Mouse (Mus musculus): ENCODE results near the gene Fam131a.
A peak's percentile ranks its signal among the peaks of the same experiment; 100 is the strongest.

Gene Fam131a

DNA sequence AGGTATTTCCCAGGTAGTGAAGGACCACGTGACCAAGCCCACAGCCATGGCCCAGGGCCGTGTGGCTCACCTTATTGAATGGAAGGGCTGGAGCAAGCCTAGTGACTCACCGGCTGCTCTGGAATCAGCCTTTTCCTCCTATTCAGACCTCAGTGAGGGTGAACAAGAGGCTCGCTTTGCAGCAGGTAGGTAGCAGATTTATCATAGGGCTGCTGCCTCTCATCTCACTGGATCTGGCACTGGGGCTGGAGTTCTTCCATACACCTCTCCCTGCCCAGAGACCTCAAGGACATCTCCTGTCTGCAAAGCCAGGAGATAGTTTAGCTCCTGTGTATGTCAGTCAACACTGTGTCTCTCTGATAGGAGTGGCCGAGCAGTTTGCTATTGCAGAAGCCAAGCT, 6.2 kb downstream of the Fam131a start:
- no peak for DNase-seq

DNA sequence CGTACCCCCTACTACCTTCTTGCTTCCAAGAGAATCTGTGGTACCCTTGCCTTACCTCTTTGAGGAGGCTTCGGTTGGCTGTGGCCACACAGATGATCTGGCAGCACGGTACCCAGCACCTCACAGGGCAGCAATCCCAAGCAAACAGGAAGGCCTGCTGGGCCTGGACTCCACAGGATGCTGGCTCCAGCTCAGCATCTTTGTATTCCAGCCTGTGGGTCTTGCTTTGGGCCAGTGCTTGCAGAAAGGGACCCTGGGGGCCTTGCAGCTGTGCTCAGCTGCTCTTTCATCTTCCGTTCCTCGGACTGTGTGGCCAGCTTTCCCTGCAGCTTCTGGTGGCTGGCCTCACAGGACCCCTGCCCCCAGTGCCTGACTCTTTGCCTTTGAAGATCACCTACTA, 7.0 kb downstream of the Fam131a start:
- no peak for DNase-seq

DNA sequence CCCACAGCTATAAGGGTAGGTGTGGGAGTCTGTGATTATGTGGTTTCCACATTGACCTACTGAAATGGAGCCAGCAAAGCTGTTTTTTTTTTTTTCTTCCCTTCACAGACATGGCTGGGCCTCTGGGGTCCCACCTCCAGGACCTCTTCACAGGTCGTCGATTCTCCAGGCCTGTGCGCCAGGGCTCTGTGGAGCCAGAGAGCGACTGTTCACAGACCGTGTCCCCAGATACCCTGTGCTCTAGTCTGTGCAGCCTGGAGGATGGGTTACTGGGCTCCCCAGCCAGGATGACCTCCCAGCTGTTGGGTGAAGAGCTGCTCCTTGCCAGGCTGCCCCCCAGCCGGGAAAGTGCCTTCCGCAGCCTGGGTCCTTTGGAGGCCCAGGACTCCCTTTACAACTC, 8.3 kb downstream of the Fam131a start:
- no peak for DNase-seq

DNA sequence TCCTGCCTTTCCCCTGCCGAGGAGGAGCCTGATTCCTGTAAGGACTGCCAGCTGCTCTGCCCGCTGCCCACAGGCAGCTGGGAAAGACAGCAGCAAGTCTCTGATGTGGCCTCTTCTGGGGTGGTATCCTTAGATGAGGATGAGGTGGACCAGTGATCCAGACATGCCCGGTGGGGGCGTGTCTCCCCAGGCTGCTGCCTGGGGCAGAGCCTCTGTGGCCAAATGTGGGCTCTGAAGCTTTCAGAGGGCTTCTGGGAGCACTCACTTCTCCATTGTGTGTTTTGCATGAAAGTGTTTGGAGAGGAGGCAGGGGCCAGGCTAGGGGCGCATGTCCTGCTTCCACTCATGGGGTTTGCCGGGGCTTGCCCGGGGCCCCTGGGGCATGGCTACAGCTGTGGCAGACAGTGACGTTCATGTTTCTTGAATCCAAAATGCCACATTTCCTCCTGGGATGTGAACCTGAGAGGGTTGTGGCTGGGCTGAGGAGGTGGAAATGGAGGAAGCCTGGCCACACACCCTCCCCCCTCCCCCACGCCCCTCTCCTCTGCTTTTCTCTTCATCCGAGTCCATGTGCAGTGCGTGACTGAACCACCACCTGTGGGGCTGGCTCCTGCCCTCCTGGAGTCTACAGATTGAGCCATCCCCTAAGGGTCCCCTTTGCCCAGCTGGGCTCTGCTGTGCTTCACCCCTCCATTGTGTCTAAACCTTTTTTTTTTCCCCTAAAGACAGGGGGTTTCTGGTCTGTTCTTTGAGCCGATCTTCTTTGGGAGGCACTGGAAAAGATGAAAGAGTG, 8.9 kb downstream of the Fam131a start:
- no peak for DNase-seq

DNA sequence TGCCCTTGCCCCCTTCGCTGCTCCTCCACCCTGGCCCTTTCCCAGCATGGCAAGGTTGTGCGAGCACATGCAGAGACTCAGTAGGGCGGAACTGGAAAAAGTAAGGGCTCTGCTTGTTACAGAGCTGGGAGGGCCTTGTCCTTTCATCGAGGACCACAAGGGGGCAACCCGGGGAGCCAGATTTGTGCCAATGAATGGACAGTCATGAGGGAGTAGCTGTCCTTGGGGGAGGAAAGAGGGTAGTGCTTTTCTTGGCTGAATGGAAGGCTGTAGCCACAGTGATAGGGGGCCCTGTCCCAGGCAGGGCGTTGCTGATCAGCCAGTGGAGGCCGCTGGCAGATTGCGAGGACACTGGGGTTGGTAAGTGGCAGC, 9.5 kb downstream of the Fam131a start:
- DNase-seq, result no peak

DNA sequence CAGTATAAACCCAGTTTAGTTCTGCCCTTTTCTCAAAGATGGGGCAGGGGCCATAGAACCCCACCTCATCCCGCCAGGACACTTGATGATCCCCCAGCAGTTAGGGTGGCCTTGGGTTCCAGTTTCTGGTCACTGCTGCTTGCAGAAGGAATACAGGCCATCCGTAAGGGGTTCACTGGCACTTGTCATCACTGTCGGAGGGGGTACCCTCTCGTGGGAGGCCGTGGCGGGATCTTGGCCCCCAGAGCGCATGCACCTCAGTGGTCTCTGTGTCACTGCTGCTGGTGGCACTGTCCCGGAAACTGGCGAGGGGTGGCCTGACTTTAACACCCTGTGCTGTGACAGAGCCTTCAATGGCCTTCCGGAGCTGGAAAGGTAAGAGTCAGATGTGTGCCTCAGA, 10.0 kb downstream of the Fam131a start:
- no peak for DNase-seq

DNA sequence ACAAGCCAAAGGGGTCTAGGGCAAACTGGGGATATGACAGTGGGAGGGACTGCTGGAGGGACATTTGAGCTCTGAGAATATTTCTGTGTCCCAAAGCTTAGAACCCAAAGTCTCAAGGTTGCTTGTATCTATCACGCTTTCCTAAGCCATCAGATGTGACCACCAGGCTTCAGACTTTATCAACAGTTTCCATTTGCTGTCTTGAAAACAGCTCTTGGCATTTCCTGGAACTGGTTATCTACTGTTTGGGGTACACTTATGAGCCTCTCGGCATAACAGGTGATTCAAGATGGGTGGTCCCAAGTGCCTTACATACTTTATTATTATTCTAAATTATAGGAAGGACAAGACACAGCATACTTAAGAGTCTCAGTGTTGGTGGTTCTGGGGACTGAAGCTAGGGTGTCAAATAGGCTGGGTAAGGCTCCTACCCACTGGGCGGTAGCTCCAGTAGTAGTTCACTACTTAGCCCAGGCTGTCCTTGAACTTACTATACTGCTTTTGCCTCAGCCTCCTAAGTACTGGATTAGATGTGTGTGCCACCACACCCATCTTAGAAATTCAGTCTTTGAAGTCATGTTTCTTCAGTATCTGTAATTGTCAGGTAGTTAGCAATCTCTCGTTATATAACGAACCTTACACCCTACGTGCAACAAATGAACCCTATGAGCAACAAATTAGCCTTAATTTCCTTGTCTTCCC, 10.8 kb downstream of the Fam131a start:
- no peak for DNase-seq

DNA sequence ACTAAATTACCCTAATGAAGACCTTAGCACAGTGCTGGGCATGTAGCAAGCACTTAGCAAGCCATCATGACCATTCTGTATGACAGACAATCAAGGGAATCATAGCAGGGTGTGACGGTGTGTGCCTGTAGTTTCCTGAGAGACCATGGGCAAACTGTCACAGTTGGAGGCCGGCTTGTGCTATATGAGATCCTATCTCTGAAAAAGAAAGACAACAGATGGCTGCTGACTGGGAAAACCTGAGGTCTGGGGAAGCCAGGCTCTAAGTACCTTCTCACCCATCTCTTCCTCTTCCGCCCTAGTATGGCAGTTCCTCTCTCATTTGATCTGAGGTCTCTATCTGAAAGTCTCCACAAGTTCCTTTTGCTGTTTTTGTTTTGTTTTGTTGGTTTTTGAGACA, 12.7 kb downstream of the Fam131a start:
- DNase-seq, result no peak

DNA sequence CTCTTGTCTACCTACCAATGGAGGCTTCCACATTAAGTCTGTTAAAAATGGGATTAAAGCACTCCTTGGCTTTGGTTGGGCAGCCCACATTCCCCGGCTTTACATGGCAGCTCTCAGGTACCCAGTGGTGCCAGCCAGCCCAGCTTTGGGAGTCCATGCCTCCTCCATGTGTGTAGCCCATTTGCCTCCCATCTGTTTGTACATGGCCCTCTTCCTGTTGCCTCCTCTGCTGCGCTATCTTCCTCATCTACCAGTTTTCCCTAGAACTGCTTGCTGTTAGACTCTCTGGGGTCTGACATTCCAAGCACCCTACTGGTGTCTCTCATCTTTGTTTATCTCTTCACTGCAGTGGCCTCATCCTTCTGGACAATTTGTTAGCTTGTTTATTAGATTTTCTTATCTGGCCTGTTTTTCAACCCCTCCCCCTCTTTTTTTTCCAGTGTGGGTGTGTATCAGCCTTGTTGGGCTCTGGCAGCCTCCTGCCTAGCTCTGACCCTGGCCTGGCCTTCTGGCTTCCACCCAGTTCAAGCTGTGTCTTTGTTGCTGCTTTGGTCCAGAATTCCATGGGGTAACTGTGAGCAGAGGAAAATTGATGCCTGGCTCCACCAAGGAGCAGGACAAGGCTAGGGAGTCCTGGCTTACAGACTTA, 13.5 kb downstream of the Fam131a start:
- DNase-seq, result no peak

DNA sequence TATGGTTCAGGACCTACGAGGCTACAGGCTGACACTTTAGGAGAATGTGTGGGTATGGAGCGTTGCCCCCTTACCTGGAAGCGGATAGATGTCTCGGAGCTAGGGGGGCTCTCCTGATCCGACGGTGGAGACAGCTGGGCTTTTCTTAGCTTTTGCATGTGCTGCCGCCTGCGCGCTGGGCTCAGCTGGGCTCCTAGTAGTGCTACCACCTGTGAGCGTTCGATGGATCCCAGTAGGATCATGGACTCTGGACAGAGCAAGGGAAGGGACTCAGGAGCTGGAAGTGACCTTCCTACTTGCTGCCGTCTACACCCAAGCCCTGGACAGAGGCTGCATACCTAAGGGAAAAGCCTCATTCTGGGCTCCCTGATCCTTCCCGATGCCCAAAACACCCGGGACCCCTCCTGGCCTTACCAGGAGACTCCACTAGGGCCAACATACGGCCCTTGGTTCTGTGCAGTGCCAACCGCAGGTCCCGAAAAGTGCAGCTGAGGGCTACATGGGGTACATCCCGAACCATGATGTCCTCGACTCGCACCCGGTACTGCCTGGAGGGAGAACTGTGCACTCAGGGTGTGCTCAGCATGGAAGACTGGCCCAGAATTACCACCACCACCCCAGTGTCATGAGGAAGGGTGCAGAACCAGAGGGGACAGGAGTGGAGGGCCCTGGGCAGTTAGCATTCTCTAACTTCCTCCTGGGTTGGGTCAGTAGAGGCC, 15.3 kb downstream of the Fam131a start:
- DNase-seq, result no peak

DNA sequence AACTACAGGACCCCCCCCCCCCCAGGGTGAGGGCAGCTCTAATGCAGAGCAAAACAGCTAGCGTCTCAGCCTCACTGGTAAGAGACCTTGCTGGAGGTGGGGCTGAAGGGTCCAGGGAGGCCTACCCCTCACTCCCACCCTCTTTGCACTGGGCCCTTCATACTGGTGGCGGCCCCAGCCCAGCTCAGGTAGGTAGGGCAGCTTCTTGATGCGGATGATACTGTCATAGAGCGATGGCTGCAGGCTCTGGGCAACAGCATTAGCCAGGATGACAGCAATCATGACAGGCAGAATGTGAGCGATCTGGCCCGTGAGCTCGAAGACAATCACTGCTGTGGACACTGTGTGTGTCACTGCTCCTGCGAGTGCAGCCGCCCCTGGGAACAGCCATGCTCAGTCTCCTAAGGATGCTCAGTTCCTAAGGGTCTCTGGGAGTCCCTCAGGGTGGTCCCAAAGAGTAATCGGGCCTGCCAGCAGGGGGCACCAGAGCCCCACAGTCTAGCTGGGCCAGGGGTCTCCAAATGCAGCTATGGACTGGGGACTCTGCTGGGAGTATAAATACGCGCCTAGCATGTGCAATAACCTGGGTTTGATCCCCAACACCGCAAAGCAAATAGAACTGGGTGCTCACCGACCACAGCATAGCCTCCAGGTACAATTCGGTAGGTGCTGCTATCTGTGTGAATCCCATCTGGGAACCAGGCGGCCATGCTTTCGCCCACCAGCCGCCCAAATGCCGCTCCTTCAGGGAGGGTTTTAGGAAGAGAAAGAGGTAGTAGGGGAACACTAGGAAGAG, 16.1 kb downstream of the Fam131a start:
- DNase-seq, result no peak

DNA sequence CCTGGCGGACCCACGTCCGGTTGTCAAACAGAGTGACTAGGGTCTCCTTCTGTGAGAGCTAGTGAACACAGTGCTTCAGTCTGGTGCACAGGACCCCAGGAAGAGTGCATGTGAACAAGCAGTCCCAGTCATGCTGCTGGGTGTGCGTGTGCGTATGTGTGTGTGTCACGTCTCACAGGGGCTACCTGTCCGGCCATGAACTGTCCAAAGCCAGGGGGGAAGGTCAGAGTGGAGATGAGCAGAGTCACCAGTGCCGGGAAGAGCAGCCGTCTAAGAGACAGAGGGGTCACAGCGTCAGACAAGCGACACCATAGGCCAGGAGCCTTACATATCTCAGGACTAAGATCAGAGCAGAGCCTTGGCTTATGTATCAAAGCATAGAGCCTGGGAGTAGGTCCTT, 17.3 kb downstream of the Fam131a start:
- DNase-seq, result no peak

DNA sequence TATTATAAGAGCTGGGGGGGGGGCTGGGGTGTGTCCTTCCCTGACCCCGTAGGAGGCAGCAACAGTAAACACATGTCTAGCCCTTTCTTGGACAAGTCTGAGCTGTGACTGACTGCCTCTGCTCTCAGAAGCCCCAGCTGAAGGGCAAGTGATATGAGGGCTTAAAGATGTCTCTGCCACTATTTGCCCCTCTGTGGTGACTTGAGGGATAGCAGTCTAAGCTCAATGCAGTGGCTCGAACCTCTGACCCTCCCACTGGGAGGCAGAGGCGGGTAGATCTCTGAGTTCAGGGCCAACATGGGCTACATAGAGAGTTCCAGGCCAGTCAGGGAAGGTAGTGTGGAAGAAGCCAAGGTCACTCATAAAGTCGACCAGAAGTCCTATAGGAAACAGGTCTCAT, 17.8 kb downstream of the Fam131a start:
- DNase-seq, result no peak

DNA sequence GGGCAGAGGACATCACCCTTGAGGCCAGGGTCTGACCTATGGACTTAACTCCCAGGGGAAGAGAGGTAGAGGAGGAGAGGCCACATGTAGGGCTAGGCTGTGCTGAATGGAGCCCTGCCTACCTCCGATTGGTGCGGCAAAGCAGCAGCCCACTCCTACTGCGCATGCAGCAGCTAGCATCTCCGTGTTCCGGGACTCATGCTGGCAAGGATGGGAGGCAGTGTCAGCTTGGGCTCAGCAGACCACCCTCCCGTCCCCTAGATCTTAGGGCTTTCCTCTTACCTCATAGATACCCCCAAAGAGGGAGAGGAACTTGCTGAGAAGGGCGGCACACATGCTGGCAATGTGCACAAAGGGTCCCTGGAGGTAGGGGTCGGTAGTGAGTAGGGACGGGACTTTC, 19.1 kb downstream of the Fam131a start:
- no peak for DNase-seq

DNA sequence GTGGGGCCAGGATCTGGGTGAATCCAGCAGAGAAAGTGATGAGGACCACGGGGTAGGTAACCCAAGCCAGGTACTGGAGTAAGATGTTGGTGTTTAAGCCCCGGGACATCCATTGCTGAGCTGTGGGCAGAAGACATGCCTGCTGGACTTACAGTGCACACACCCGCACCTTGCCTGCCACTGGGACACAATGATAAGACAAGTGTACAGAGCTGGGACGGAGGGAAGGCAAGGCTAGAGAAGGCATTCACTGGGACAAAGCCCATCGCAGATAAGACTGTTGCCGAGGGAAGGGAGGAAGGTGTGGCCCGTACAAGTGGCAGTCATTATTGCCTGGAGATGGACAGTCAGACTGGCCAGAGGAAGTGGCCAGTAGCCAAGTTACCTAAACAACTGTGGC, 19.8 kb downstream of the Fam131a start:
- no peak for DNase-seq

DNA sequence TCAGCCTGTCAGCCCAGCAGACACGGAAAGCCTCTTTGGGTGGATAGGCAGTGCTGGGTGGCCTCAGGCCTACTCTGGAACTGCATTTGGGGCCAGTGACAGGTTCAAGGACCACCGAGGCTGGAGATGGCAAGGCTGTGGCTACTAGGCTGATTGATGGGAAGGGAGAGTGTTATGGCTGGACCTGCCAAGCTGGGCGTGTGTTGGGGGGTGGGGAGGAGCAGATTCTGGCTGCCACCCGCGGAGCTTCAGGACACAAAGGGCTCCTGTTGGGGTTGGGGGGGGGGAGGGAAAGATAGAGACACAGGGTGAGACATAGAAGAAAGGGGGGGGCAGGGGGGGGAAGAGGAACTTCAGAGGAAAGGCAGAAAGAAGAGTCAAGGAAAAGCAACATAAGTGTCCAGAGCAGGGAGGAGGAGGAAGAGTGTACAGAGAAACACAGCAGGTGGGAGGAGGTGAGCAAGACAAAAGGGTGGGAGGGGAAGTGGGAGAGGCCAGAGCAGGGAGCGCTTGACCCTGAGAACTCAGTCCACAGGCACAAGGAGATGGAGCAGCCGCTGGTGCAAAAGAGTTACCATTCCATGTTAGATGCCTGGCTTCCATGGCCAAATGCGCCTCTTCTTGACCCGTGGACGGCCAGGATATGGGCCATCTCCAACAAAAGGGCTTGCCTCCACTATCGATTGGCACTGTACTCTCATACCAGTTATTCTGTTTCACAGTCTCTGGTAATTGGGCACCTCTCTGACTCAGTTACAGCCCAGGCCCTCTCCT, 21.5 kb downstream of the Fam131a start:
- DNase-seq, result no peak

DNA sequence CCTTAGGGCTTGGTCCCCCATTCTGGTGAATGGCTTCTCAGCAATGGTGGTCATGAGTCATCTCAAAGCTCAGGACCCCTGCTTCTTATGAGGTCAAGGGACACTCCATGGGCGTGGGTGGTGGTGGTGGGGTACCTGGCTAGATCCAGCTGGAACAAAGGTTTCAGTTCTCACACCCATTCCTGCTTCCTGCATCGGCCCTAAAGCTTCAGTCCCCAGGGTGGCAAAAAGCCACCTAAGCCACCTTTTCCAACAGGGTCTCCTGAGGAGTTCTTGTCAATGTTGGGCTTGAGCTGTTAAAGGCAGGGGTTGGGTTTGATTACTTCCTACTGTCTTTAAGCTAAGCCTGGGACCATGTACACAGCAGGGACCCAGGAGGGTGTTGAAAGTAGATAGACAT, 22.1 kb downstream of the Fam131a start:
- no peak for DNase-seq

DNA sequence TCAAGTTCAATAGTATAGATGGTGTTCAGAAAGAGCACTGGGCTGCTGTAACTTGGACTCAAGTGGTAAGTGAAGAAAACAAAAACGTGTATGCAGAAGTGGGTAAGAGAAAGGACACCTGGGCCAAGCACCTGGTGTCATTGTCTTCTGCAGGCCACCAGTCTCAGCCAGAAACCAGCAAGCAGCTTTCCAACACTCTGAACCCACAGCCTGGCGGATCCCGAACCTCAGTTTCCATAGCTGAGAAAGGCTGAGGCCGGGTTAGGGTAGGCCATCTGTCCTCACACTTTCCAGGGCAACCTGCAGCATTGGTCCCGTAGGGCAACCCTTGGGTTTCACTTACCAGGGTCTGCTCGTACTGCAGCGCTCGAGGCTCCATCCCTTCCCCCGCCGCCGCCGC, 22.5 kb downstream of the Fam131a start:
- no peak for DNase-seq

DNA sequence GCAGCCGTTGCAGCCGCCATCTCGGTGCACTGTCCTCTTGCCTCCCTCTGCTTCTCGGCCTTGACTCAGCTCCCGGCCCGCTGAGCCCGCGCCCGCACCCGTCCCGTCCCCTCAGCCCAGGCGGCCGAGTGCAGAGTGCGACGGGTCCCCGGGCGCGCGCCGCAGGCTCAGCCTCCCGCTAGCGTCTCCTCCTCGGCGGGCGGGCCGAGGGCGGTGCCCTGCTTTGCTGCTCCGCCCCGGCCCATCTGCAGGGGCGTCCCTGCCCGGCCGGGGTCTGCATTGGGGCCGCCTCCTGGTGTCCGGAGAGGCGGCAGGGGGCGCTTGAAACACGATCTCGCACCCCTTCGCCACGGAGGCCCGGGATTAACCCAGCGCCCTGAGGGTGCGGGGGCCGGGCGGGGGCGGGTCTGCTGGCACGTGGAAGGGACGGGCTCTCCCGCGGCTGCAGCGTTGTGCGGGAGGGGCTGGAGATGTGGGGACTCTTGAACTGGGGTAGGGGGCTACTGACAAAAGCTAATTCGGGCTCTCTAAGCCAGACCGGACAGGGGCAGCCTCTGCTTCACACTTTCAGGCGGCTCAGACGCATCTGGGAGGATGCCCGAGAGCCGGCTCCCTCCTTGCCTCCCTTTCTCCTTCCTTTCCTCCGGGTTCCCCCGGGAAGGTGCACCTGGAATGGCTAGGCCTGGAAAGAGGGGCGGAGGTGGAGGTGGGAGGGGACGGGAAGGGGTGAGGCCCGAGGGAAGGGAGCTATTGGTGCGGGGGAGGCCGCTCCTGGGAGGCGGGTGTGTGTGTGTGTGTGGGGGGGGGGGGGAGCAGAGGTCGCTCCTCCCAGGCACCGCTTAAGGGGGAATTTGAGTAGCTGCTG, 23.2 kb downstream of the Fam131a start:
- peak; percentile 82 for DNase-seq

DNA sequence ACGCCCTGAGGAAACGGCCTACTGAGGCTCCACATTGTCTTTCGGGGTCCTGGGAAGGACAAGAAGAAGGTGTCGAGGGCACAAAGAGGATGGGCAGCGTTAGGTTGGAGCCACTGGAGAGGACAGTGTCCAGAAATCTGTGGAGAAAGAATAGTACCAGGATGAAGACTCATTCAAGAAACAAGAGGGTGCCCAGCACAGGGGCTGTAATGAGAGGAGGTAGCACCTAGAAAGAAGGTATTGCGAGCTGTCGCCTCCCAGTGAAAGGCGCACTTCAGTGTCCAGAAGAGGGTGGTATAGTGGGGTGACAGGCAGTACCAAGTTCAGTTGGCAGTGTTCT, 23.8 kb downstream of the Fam131a start:
- no peak for DNase-seq

Measured in layer of hippocampus, adult 9-11 months (tissue).